Mouse (Mus musculus): ENCODE results near the gene Rap1b. TPM values are rescaled to one million over a fixed set of nuclear protein-coding genes. Genes with fewer than 3 reads are reported as not detected.

Gene Rap1b
- polyA plus RNA-seq, 1 experiment from 2014 or later: 185 TPM

DNA sequence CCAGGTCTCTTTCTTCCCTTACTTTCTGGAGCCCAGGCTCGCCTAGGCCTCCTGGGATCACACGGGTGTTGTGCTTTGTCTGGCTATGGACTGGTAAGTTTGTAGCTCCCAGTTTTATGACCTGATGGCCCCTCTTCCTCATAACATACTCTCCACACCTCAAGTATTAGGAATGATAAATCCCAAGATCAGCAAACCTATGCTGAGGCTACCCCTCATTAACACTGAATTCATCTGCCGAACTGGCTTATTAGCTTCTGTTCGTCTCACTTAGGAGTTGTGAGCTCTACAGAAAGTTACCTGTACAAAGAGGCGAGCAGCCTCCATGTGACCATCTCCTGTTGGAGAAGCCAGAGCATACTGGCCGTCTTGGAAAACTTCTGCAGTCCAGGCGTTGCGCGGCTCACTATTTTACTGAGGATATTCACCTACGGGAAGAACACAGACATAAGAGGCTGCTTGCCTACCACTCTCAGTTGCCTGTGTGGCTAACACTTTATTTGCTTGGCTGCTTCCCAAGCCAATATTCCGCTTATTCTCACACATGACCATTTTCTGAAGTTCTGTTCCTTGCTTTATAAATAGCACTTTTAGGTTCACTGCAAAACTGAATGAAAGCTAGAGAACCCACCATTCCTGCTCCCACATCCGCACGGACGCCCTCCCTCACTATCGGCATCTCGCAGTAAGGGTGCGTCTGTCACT lies 64.7 kb downstream of the Rap1b start:
- Histone ChIP-seq H3K9me3 (replicated peaks) (no peaks in the 10 kb centered on the region), H3K4me1 (no peaks in the 10 kb centered on the region), H3K4me3 (no peak overlapping the region), H3K27me3 (replicated peaks) (no peaks in the 10 kb centered on the region), H3K9ac (no peak overlapping the region), H3K27ac (no peak overlapping the region), H3K4me2 (no peak overlapping the region), H3K36me3 (peaks cover 95% of the 10 kb centered on the region)
- 92% methylated on average over 17 of the region's 17 CpGs for WGBS (ENCODE audit: insufficient replicate concordance)
- no peak for ATAC-seq

DNA sequence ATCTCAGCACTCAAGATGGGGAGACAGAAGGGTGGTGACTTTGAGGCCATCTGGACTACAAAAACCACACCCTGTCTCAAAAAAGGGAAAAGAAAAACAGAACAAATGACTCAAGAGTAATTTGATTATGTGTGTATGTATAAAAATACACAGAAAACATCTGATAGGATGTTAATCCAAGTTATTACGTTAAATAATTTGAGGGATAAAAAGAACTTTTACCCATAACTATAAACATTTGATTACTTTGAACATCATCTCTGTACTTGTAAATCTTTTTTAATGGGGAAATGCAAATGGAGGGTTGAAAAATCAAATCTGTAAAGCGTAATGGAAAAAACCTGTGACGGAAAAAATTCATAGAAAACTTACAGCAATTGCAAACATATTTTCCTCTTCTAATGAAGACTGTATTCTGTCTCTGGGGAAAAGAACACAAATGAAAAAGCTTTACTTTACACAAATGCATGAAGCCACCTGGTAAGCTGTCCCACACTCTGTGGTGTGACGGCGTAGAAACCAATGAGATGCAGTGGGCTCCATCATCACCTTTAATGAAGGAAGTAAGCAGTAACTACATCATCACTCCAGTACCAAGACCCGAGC lies 65.4 kb downstream of the Rap1b start:
- Histone ChIP-seq H3K27ac (no peak overlapping the region), H3K4me1 (no peaks in the 10 kb centered on the region), H3K4me3 (no peak overlapping the region), H3K9ac (no peak overlapping the region), H3K27me3 (replicated peaks) (no peaks in the 10 kb centered on the region), H3K4me2 (no peak overlapping the region), H3K9me3 (replicated peaks) (no peaks in the 10 kb centered on the region), H3K36me3 (peaks cover 95% of the 10 kb centered on the region)
- 89% methylated on average over 6 of the region's 6 CpGs for WGBS (ENCODE audit: insufficient replicate concordance)
- ATAC-seq: no peak

DNA sequence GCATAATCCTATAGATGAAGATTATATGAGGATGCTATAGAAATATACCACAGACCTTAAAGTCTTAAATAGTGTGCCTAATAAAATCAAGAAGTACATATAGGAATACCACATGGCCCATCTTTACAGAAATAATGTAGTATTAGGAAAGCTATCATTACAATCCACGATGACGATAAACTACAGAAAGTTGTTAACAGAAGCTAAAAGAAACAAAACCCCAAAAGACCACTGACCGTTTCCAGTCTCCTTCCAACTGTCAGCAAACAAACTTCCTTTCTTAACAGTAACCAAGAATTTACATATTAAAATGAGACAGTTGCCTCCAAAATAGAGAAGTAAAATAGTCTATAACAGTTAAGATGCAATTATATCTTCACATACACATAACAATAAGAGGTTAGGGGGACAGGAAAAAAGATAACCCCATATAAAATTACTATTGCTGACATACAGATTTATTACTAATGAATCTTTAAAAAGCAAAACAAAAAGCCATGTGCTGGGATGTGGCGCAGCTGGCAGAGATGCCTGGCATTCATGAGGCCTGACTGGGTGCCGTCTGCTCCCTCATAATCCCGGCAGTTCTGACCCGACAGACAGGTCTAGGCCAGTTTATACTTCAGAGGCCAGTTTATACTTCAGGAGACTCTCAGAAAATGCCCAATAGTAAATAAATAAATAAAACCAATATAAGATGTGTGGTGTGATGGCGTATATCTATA lies 66.1 kb downstream of the Rap1b start:
- no peak overlapping the region for H3K4me3 ChIP-seq
- H3K9me3 ChIP-seq (replicated peaks): no peaks in the 10 kb centered on the region
- H3K9ac ChIP-seq: no peak overlapping the region
- no peaks in the 10 kb centered on the region for H3K4me1 ChIP-seq
- peaks cover 95% of the 10 kb centered on the region for H3K36me3 ChIP-seq
- no peak overlapping the region for H3K27ac ChIP-seq
- no peak for ATAC-seq
- no peaks in the 10 kb centered on the region for H3K27me3 ChIP-seq (replicated peaks)
- no peak overlapping the region for H3K4me2 ChIP-seq
- WGBS (ENCODE audit: insufficient replicate concordance): 87% methylated on average over 8 of the region's 8 CpGs

DNA sequence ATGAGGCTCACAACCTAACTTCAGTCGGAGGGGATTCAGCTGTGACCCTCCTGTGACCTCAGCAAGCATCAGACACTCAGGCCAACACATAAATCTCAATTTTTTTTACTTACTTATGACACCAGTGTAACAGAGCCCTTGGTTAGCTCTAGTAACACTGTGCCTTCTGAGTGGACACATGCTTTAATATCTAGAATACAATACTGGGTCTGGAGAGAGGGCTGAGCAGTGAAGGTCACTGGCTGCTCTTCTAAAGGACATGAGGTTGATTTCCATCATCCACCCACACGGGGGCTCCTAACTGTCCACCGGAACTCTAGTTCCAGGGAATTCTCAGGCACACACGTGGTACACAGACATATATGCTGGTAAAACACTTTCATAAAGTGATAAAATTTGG lies 66.9 kb downstream of the Rap1b start:
- 85% methylated on average over 4 of the region's 4 CpGs for WGBS (ENCODE audit: insufficient replicate concordance)
- ATAC-seq: no peak
- H3K36me3 ChIP-seq: peaks cover 95% of the 10 kb centered on the region

DNA sequence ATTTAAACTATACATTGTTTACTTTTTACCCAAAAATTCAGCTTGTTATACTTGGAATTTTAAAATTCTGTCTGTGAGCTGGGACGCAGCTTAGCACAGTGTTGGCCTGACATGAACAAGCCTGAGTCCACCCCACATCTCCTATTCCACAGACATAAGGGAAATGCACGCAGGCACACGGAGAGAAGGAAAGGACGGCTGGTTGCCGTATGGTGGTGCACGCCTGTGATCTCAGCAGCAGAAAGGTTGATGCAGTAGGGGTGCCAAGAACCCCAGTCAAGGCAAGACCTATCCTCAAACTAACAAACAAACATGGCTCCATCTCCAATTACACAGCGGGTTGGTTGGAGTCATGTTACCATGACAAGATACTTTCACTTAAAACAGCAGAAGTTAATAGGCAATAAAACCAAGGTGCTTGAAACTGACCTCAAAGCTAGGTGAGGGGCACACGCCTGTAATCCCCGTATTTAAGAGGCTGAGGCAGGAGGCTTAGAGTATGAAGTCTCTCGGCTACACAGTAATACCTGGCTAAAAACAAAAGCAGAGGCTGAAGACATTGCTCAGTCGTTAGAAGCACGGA lies 67.4 kb downstream of the Rap1b start:
- peaks cover 95% of the 10 kb centered on the region for H3K36me3 ChIP-seq
- H3K4me1 ChIP-seq: no peaks in the 10 kb centered on the region
- no peak overlapping the region for H3K4me3 ChIP-seq
- H3K27ac ChIP-seq: no peak overlapping the region
- no peak for ATAC-seq
- no peak overlapping the region for H3K4me2 ChIP-seq
- no peaks in the 10 kb centered on the region for H3K27me3 ChIP-seq (replicated peaks)
- H3K9me3 ChIP-seq (replicated peaks): no peaks in the 10 kb centered on the region
- no peak overlapping the region for H3K9ac ChIP-seq
- 85% methylated on average over 12 of the region's 12 CpGs for WGBS (ENCODE audit: insufficient replicate concordance)

More for the DNA sequence above, 66.9 kb downstream of the Rap1b start:
- Histone ChIP-seq H3K27me3 (replicated peaks) (no peaks in the 10 kb centered on the region), H3K4me2 (no peak overlapping the region), H3K4me1 (no peaks in the 10 kb centered on the region), H3K9me3 (replicated peaks) (no peaks in the 10 kb centered on the region), H3K4me3 (no peak overlapping the region), H3K9ac (no peak overlapping the region), H3K27ac (no peak overlapping the region)

DNA sequence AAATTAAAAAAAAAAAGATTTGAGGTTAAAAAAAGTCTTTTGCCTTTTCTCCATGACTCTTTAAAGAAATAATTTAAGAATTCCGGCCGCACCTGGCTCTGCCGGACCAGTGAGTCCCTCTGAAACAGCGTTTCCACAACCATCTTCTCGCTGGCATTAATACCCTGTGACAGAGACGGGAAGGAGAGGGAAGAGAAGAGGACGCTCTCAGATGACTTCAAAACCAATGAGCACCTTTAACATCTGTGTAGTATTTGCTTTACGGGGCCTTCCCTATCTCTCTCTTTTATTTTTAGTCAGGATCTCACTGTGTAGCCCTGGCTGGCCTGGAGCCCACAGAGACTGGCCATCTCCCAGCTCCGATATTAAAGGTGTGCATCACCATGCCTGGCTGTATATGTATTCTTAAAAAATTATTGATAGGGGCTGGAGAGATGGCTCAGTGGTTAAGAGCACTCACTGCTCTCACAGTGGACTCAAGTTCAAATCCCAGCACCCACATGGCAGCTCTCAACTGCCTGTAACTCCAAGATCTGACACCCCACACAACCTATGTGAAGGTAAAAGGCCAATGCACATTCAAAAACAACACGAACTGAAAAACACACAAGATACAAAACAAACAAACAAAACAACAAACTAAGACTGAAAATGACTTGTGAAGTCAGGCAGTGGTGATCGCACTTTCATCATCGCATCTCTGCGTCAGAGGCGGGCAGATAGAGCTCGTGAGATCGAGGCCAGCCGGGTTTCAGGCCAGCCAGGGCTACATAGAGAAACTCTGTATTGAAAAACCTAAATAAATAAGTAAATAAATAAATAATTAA lies 68.1 kb downstream of the Rap1b start:
- WGBS (ENCODE audit: insufficient replicate concordance): 89% methylated on average over 17 of the region's 17 CpGs
- H3K27me3 ChIP-seq (replicated peaks): no peaks in the 10 kb centered on the region
- H3K4me3 ChIP-seq: no peak overlapping the region
- H3K36me3 ChIP-seq: peaks cover 95% of the 10 kb centered on the region
- no peaks in the 10 kb centered on the region for H3K9me3 ChIP-seq (replicated peaks)
- no peak overlapping the region for H3K4me2 ChIP-seq
- H3K4me1 ChIP-seq: no peaks in the 10 kb centered on the region
- ATAC-seq: no peak
- no peak overlapping the region for H3K9ac ChIP-seq
- H3K27ac ChIP-seq: no peak overlapping the region

DNA sequence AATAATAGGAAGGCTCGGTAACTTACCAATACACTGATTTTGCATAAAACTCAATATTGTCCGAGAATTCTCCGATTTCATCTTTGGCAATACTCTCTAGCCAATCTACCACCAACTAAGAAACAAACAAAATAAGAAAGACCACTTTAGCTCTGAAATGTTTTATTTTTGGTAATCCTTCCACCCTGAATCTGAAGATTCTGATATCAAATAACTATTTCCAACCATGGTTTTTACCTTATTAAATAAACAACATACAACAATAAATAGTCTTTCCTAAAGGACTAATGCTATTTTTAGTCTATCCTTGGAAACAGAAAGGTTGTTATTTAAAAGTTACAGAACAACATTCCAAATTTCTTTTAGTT lies 68.7 kb downstream of the Rap1b start:
- 88% methylated on average over 3 of the region's 3 CpGs for WGBS (ENCODE audit: insufficient replicate concordance)
- Histone ChIP-seq H3K27ac (no peak overlapping the region), H3K4me2 (no peak overlapping the region), H3K27me3 (replicated peaks) (no peaks in the 10 kb centered on the region), H3K4me1 (no peaks in the 10 kb centered on the region), H3K4me3 (no peak overlapping the region), H3K9ac (no peak overlapping the region), H3K9me3 (replicated peaks) (no peaks in the 10 kb centered on the region), H3K36me3 (peaks cover 95% of the 10 kb centered on the region)
- ATAC-seq: no peak

DNA sequence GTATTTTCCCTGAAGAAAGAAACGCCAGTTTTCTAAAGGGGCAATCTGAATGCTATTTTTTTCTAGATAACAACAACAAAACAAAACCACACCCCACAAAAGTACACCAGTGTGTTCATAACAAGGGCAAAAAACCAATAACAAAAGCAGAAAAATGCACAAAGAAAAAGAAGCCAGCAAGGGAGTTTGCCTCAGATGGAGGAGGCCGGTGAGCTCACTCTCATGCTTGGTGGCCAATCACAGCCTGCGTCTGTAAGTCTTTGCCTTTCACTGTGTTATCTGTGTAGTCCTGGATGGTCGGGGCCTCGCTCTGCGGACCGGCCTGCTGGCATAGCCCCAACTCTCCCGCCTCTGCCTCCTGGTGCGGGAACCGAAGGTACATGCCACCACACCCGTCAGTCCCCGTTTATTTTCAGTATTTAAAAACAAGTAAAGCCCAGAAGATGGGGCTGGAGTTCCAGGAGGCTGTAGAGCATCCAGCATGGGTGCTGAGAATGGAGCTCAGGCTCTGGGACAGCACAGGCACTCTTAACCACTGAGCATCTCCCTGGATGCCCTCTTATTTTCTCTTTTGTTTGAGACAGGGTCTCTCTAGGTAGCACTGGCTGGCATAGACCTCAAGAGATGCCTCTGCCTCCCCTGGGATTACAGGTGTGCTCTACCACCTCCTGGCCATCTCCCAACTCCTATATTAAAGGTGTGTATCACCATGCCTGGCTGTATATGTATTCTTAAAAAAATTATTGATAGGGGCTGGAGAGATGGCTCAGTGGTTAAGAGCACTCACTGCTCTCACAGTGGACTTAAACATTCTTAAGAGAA lies 69.3 kb downstream of the Rap1b start:
- H3K4me3 ChIP-seq: no peak overlapping the region
- no peaks in the 10 kb centered on the region for H3K4me1 ChIP-seq
- H3K27ac ChIP-seq: no peak overlapping the region
- peaks cover 93% of the 10 kb centered on the region for H3K36me3 ChIP-seq
- no peaks in the 10 kb centered on the region for H3K27me3 ChIP-seq (replicated peaks)
- H3K9me3 ChIP-seq (replicated peaks): no peaks in the 10 kb centered on the region
- no peak overlapping the region for H3K4me2 ChIP-seq
- WGBS (ENCODE audit: insufficient replicate concordance): 76% methylated on average over 12 of the region's 12 CpGs
- H3K9ac ChIP-seq: no peak overlapping the region
- 0 out of 2 replicates have a peak, but pooled peaks have one; percentile 35 for ATAC-seq

DNA sequence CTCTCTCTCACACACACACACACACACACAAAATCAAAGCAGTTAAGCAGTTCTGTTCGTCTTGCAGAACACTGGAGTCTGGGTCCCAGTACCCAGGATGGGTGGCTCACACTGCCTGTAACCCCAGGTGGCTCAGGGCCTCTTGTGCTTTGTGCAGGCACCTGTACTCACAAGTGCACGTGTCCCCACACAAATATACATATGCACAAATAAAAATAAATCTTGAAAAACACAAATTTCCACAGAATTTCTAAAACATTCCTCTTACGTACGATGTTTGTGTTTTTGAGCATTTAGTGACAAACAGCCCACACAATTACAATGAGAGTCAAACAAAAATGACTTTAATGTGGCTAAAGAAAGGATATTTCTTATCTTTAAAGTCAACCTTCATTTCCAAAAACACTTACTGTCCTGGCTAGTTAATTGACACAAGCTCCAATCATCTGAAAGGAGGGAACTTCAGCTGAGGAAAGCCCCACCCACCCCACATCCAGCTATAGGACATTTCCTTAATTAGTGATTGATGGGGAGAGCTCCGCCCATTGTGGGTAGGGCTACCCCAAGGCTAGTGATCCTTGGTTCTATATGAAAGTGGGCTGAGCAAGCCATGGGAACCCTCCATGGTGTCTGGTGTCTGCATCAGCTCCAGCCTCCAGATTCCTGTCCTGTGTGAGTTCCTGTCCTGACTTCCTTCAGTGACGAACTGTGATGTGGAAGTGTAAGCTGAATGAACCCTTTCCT lies 70.3 kb downstream of the Rap1b start:
- no peaks in the 10 kb centered on the region for H3K4me1 ChIP-seq
- 83% methylated on average over 6 of the region's 6 CpGs for WGBS (ENCODE audit: insufficient replicate concordance)
- H3K36me3 ChIP-seq: peaks cover 93% of the 10 kb centered on the region
- no peak overlapping the region for H3K27ac ChIP-seq
- no peak overlapping the region for H3K4me3 ChIP-seq
- H3K27me3 ChIP-seq (replicated peaks): no peaks in the 10 kb centered on the region
- H3K9ac ChIP-seq: no peak overlapping the region
- H3K9me3 ChIP-seq (replicated peaks): no peaks in the 10 kb centered on the region
- ATAC-seq: no peak
- H3K4me2 ChIP-seq: no peak overlapping the region

DNA sequence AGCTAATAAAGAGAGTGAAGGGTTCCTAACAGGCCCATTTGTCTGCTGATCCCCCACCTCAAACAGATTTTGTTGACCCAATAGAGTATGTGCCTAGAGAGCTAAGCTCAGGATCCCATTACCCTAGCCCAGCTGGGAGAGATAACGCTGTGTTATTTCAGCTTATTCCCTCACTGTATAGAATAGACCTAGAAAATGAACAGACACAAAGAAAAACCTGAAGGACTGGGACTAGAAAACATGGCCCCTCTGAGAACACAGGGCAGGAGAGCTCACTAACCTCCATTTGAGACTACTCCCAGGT lies 71.1 kb downstream of the Rap1b start:
- peaks cover 95% of the 10 kb centered on the region for H3K36me3 ChIP-seq
- H3K27me3 ChIP-seq (replicated peaks): no peaks in the 10 kb centered on the region
- no peak overlapping the region for H3K4me2 ChIP-seq
- no peak overlapping the region for H3K9ac ChIP-seq
- H3K4me3 ChIP-seq: no peak overlapping the region
- ATAC-seq: no peak
- H3K9me3 ChIP-seq (replicated peaks): no peaks in the 10 kb centered on the region
- WGBS (ENCODE audit: insufficient replicate concordance): 96% methylated on average over 1 of the region's 1 CpGs
- no peaks in the 10 kb centered on the region for H3K4me1 ChIP-seq
- H3K27ac ChIP-seq: no peak overlapping the region

All from liver, embryonic 12.5 days (tissue).